Mouse (Mus musculus): Measurements from ENCODE around the gene Tgif2. TPM values are rescaled to one million over a fixed set of nuclear protein-coding genes. Genes with fewer than 3 reads are reported as not detected.

Tgif2 gene
- total and polyA plus RNA-seq, 3 experiments: 16.9 to 43.3 TPM; not detected in 1

DNA sequence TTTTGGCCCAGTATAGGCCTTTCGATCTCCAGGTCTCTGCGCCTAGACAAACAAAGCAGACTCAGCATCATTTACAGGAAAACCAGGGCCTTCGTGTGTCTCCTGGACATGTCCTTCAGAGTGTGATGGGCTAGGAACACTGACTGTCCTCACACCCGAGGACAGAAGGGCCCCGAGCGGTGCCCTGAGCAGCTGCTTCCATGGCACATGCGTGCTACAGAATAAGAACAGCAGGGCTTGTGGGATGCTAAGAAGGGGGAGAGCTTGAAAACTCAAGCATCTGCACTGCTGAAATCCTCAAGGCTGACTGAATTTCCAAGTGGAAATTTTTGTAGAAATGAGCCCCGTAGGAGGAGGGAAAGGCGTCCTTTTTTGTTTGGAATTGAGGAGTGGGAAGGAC lies 57.2 kb downstream of the Tgif2 start:
- no peaks in the 10 kb centered on the region; a peak in 1 of 4 replicates for H3K27me3 ChIP-seq (ENCODE audit: control insufficient read depth in 1 of 2, insufficient read depth in 2 of 2, low read length in 2 of 2)
- no peak for TF ChIP-seq CTCF (IDR thresholded peaks at IDR 0.05 in 2 of 3, conservative IDR thresholded peaks at IDR 0.05 in 1 of 3; ENCODE audit: control insufficient read depth in 1 of 3, insufficient read depth in 1 of 3, low read depth in 2 of 3, low read length in 3 of 3, poor library complexity in 1 of 3, severe bottlenecking in 1 of 3)
- TF ChIP-seq USF1 (IDR thresholded peaks at IDR 0.05; ENCODE audit: low read depth, low read length): no peak
- TF ChIP-seq ZMIZ1 (IDR thresholded peaks at IDR 0.05; ENCODE audit: low read depth, low read length): no peak
- no peak for TF ChIP-seq MAFK (IDR thresholded peaks at IDR 0.05; ENCODE audit: borderline replicate concordance, low read depth, low read length)
- no peak for TF ChIP-seq TBP (IDR thresholded peaks at IDR 0.05; ENCODE audit: low read depth, low read length)
- TF ChIP-seq GATA1 (IDR thresholded peaks at IDR 0.05; ENCODE audit: low read depth, low read length): no peak
- TF ChIP-seq USF2 (IDR thresholded peaks at IDR 0.05; ENCODE audit: borderline replicate concordance in 1 of 2, insufficient read depth in 1 of 2, low read depth in 1 of 2, low read length in 2 of 2): no peak
- no peak for TF ChIP-seq ZKSCAN1 (IDR thresholded peaks at IDR 0.05; ENCODE audit: low read depth, low read length)
- no peak for TF ChIP-seq ZNF384 (IDR thresholded peaks at IDR 0.05; ENCODE audit: low read depth, low read length)
- TF ChIP-seq TCF12 (IDR thresholded peaks at IDR 0.05; ENCODE audit: low read depth, low read length): no peak
- H3K9me3 ChIP-seq (replicated peaks; ENCODE audit: insufficient read depth, low read length): no peaks in the 10 kb centered on the region
- H3K4me3 ChIP-seq (ENCODE audit: control insufficient read depth in 1 of 2, insufficient read depth in 1 of 2, low read depth in 2 of 2, low read length in 2 of 2): no peak overlapping the region
- DNase-seq (ENCODE audit: low read depth, low spot score): no peak
- peaks cover 0 to 10% of the 10 kb centered on the region in 2 experiments; a peak in 2 of 4 replicates for H3K4me1 ChIP-seq (ENCODE audit: control insufficient read depth in 1 of 2, insufficient read depth in 2 of 2, low read length in 2 of 2)
- no peak overlapping the region for H3K9ac ChIP-seq (ENCODE audit: control insufficient read depth, low read depth, low read length, poor library complexity, severe bottlenecking)
- H3K79me2 ChIP-seq (ENCODE audit: control insufficient read depth, insufficient read depth, low read length, poor library complexity): no peaks in the 10 kb centered on the region
- H3K27ac ChIP-seq (ENCODE audit: control insufficient read depth, low read depth, low read length): no peak overlapping the region
- H3K36me3 ChIP-seq (ENCODE audit: control insufficient read depth in 1 of 2, insufficient read depth in 2 of 2, low read length in 2 of 2): peaks cover 0 to 8% of the 10 kb centered on the region in 2 experiments; a peak in 2 of 4 replicates

DNA sequence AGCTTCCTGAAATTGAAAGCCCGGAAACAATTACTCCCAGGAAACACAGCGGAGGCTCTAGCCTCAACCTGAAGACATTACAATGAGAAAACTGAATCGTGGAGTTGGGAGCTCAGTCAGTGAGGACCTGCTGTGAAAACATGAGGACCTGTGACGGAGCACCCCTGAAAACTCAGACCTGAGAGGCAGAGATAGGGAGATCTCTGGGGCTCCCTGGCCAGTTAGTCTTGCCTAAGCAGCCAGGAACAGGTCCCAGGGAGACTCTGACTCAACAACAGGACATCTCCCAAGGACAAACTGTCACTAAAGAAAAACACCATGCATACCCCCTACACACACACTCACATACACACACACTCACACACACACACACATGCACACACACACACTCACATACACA lies 58.6 kb downstream of the Tgif2 start:
- DNase-seq (ENCODE audit: low read depth, low spot score): no peak
- H3K27me3 ChIP-seq (ENCODE audit: control insufficient read depth in 1 of 2, insufficient read depth in 2 of 2, low read length in 2 of 2): peaks cover 0 to 1% of the 10 kb centered on the region in 2 experiments; a peak in 3 of 4 replicates
- H3K9me3 ChIP-seq (replicated peaks; ENCODE audit: insufficient read depth, low read length): no peaks in the 10 kb centered on the region
- TF ChIP-seq TBP (IDR thresholded peaks at IDR 0.05; ENCODE audit: low read depth, low read length): no peak
- TF ChIP-seq NELFE (IDR thresholded peaks at IDR 0.05; ENCODE audit: low read depth, low read length): no peak
- TF ChIP-seq ETS1 (IDR thresholded peaks at IDR 0.05; ENCODE audit: low read depth, low read length): no peak
- TF ChIP-seq MXI1 (IDR thresholded peaks at IDR 0.05; ENCODE audit: low read depth, low read length): no peak
- no peak for TF ChIP-seq ZNF384 (IDR thresholded peaks at IDR 0.05; ENCODE audit: low read depth, low read length)
- TF ChIP-seq SMC3 (IDR thresholded peaks at IDR 0.05; ENCODE audit: low read depth, low read length): no peak
- TF ChIP-seq POLR2A (IDR thresholded peaks at IDR 0.05; ENCODE audit: control insufficient read depth in 1 of 2, insufficient read depth in 1 of 2, low read depth in 1 of 2, low read length in 2 of 2, poor library complexity in 1 of 2): no peak
- no peak for TF ChIP-seq CTCF (IDR thresholded peaks at IDR 0.05 in 2 of 3, conservative IDR thresholded peaks at IDR 0.05 in 1 of 3; ENCODE audit: control insufficient read depth in 1 of 3, insufficient read depth in 1 of 3, low read depth in 2 of 3, low read length in 3 of 3, poor library complexity in 1 of 3, severe bottlenecking in 1 of 3)
- peaks cover 0 to 8% of the 10 kb centered on the region in 2 experiments; a peak in 2 of 4 replicates for H3K36me3 ChIP-seq (ENCODE audit: control insufficient read depth in 1 of 2, insufficient read depth in 2 of 2, low read length in 2 of 2)
- H3K4me3 ChIP-seq (ENCODE audit: control insufficient read depth in 1 of 2, insufficient read depth in 1 of 2, low read depth in 2 of 2, low read length in 2 of 2): no peak overlapping the region
- peaks cover 0 to 10% of the 10 kb centered on the region in 2 experiments; a peak in 2 of 4 replicates for H3K4me1 ChIP-seq (ENCODE audit: control insufficient read depth in 1 of 2, insufficient read depth in 2 of 2, low read length in 2 of 2)
- no peaks in the 10 kb centered on the region for H3K79me2 ChIP-seq (ENCODE audit: control insufficient read depth, insufficient read depth, low read length, poor library complexity)
- H3K27ac ChIP-seq (ENCODE audit: control insufficient read depth, low read depth, low read length): no peak overlapping the region
- H3K9ac ChIP-seq (ENCODE audit: control insufficient read depth, low read depth, low read length, poor library complexity, severe bottlenecking): no peak overlapping the region
